Mouse (Mus musculus): ENCODE results near the gene Bsx. TPM values are rescaled to one million over a fixed set of nuclear protein-coding genes. Genes with fewer than 3 reads are reported as not detected.

The Bsx gene
- polyA plus RNA-seq (2012; rRNA removed) = not detected in 2 replicates

- Histone ChIP-seq H3K4me3 (ENCODE audit: insufficient read depth, low read depth, low read length) (no peak within 1 kb of the TSS), H3K4me1 (ENCODE audit: control insufficient read depth, insufficient read depth, low read length) (no peaks in the 10 kb centered on the region), H3K27me3 (replicated peaks; ENCODE audit: control insufficient read depth, insufficient read depth, low read length) (peaks cover 3% of the 10 kb centered on the region; the same call in 1 of the 2 replicates), H3K27ac (ENCODE audit: insufficient read depth, low read depth, low read length) (no peak within 1 kb of the TSS), H3K36me3 (ENCODE audit: control insufficient read depth, insufficient read depth, low read length) (no peaks in the 10 kb centered on the region)
- WGBS = 4% methylated on average over 32 of the region's 32 CpGs
- DNase-seq = peak; percentile 1
- TF ChIP-seq POLR2A (IDR thresholded peaks at IDR 0.05; ENCODE audit: low read depth, low read length) = no peak
- TF ChIP-seq CTCF (conservative IDR thresholded peaks at IDR 0.05; ENCODE audit: insufficient read depth, insufficient read length, low read depth, low read length) = no peak
Observed at GRCm38 (mm10) chr9:40873556-40874470, at the start of gene Bsx. Gene Bsx, plus strand, starts transcription at chr9:40874127.

DNA sequence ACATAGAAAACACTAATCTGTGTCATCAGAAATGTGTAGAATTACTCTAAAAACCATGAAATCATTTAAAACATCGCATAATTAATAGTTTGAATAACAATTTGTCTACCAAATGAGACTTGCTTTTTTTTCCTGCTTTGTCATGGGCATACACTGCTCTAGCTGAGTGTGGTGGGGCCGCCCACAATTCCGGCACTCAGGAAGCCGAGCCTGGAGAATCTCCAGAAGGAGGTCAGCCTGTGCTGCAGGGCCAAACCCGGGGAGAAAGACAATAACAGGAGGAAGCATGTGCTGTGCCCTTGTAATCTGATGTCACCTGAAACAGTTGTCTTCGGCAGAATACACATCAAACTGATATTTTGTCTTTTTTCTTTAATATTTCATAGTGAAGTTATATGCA is 48.3 kb upstream of the Bsx start:
- H3K4me1 ChIP-seq (ENCODE audit: control insufficient read depth, insufficient read depth, low read length) = no peaks in the 10 kb centered on the region
- no peak overlapping the region for H3K4me3 ChIP-seq (ENCODE audit: insufficient read depth, low read depth, low read length)
- DNase-seq = peak; percentile 63
- WGBS = 38% methylated on average over 6 of the region's 6 CpGs
- no peak overlapping the region for H3K27ac ChIP-seq (ENCODE audit: insufficient read depth, low read depth, low read length)
- H3K36me3 ChIP-seq (ENCODE audit: control insufficient read depth, insufficient read depth, low read length) = no peaks in the 10 kb centered on the region
- no peaks in the 10 kb centered on the region for H3K27me3 ChIP-seq (replicated peaks; ENCODE audit: control insufficient read depth, insufficient read depth, low read length)
- no peak for TF ChIP-seq POLR2A (IDR thresholded peaks at IDR 0.05; ENCODE audit: low read depth, low read length)
- TF ChIP-seq CTCF (conservative IDR thresholded peaks at IDR 0.05; ENCODE audit: insufficient read depth, insufficient read length, low read depth, low read length) = no peak

GRCm38 (mm10) chr9:40827366-40827765 is 46.6 kb upstream of the Bsx start:
- 91% methylated on average over 4 of the region's 4 CpGs for WGBS

DNA sequence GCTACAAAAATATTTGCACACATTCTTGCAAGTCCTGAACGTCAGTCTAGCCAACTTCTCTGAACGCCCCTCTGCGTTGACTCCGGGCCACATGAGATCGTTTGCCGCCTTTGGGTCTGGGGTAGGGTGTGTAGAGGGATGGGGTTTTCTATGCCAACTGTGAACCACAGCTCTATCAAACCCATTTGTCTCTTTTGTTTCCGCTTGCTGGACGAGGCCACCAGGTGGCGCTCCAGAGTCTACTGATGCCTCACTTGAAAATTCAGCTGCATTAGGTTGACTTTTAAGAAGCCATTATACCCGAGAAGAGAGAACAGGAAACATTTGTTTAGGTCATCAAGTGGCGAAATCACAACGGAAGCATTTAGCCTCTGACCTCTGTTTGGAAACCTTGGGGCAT is 39.4 kb upstream of the Bsx start:
- peak; percentile 87 for TF ChIP-seq CTCF (conservative IDR thresholded peaks at IDR 0.05; ENCODE audit: insufficient read depth, insufficient read length, low read depth, low read length)
- no peak for TF ChIP-seq POLR2A (IDR thresholded peaks at IDR 0.05; ENCODE audit: low read depth, low read length)
- no peak overlapping the region for H3K4me3 ChIP-seq (ENCODE audit: insufficient read depth, low read depth, low read length)
- no peak overlapping the region for H3K27ac ChIP-seq (ENCODE audit: insufficient read depth, low read depth, low read length)
- no peaks in the 10 kb centered on the region for H3K4me1 ChIP-seq (ENCODE audit: control insufficient read depth, insufficient read depth, low read length)
- DNase-seq = peak; percentile 74
- WGBS = 4% methylated on average over 12 of the region's 12 CpGs
- H3K36me3 ChIP-seq (ENCODE audit: control insufficient read depth, insufficient read depth, low read length) = no peaks in the 10 kb centered on the region
- H3K27me3 ChIP-seq (replicated peaks; ENCODE audit: control insufficient read depth, insufficient read depth, low read length) = no peaks in the 10 kb centered on the region; the same call in 1 of the 2 replicates

More at GRCm38 (mm10) chr9:40827366-40827765, 46.6 kb upstream of the Bsx start:
- no peak overlapping the region for H3K27ac ChIP-seq (ENCODE audit: insufficient read depth, low read depth, low read length)
- no peak for TF ChIP-seq POLR2A (IDR thresholded peaks at IDR 0.05; ENCODE audit: low read depth, low read length)
- TF ChIP-seq CTCF (conservative IDR thresholded peaks at IDR 0.05; ENCODE audit: insufficient read depth, insufficient read length, low read depth, low read length) = no peak
- no peak overlapping the region for H3K4me3 ChIP-seq (ENCODE audit: insufficient read depth, low read depth, low read length)
- H3K4me1 ChIP-seq (ENCODE audit: control insufficient read depth, insufficient read depth, low read length) = no peaks in the 10 kb centered on the region
- DNase-seq = no peak
- H3K27me3 ChIP-seq (replicated peaks; ENCODE audit: control insufficient read depth, insufficient read depth, low read length) = no peaks in the 10 kb centered on the region
- no peaks in the 10 kb centered on the region for H3K36me3 ChIP-seq (ENCODE audit: control insufficient read depth, insufficient read depth, low read length)

- Histone ChIP-seq H3K4me1 (ENCODE audit: control insufficient read depth, insufficient read depth, low read length) (no peaks in the 10 kb centered on the region), H3K4me3 (ENCODE audit: insufficient read depth, low read depth, low read length) (no peak overlapping the region), H3K27me3 (replicated peaks; ENCODE audit: control insufficient read depth, insufficient read depth, low read length) (no peaks in the 10 kb centered on the region; the same call in 1 of the 2 replicates), H3K27ac (ENCODE audit: insufficient read depth, low read depth, low read length) (no peak overlapping the region), H3K36me3 (ENCODE audit: control insufficient read depth, insufficient read depth, low read length) (no peaks in the 10 kb centered on the region)
- TF ChIP-seq POLR2A (IDR thresholded peaks at IDR 0.05; ENCODE audit: low read depth, low read length) (no peak), CTCF (conservative IDR thresholded peaks at IDR 0.05; ENCODE audit: insufficient read depth, insufficient read length, low read depth, low read length) (no peak)
- 91% methylated on average over 3 of the region's 3 CpGs for WGBS
- no peak for DNase-seq
Observed at GRCm38 (mm10) chr9:40836681-40837080, 37.2 kb upstream of the Bsx start.

DNA sequence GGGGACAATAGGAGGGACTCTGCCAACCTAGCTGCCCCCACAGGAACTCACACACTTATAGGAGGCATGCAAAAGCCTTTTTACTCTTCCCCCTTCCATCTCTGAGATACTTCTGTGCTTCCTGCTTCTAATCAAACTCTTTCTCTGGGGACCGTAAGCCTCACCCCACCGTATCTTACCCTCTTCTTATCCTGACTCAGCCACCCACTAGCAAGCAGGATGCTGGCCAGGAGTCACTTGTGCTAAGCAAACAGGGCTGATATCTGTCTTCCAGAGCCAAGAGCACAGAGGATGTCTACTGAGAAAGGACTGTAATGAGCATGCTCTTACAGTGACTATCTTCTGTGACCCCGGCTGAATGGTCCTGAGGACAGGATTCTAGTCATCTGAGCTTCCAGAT is 34.3 kb upstream of the Bsx start:
- WGBS = 78% methylated on average over 3 of the region's 3 CpGs
- H3K27ac ChIP-seq (ENCODE audit: insufficient read depth, low read depth, low read length) = no peak overlapping the region
- DNase-seq = no peak
- TF ChIP-seq CTCF (conservative IDR thresholded peaks at IDR 0.05; ENCODE audit: insufficient read depth, insufficient read length, low read depth, low read length) (no peak), POLR2A (IDR thresholded peaks at IDR 0.05; ENCODE audit: low read depth, low read length) (no peak)
- H3K27me3 ChIP-seq (replicated peaks; ENCODE audit: control insufficient read depth, insufficient read depth, low read length) = no peaks in the 10 kb centered on the region
- H3K4me3 ChIP-seq (ENCODE audit: insufficient read depth, low read depth, low read length) = no peak overlapping the region
- no peaks in the 10 kb centered on the region for H3K4me1 ChIP-seq (ENCODE audit: control insufficient read depth, insufficient read depth, low read length)
- H3K36me3 ChIP-seq (ENCODE audit: control insufficient read depth, insufficient read depth, low read length) = no peaks in the 10 kb centered on the region

GRCm38 (mm10) chr9:40851515-40851914 is 22.4 kb upstream of the Bsx start:
- DNase-seq = no peak
- Histone ChIP-seq H3K4me1 (ENCODE audit: control insufficient read depth, insufficient read depth, low read length) (no peaks in the 10 kb centered on the region), H3K36me3 (ENCODE audit: control insufficient read depth, insufficient read depth, low read length) (no peaks in the 10 kb centered on the region), H3K27me3 (replicated peaks; ENCODE audit: control insufficient read depth, insufficient read depth, low read length) (no peaks in the 10 kb centered on the region), H3K27ac (ENCODE audit: insufficient read depth, low read depth, low read length) (no peak overlapping the region), H3K4me3 (ENCODE audit: insufficient read depth, low read depth, low read length) (no peak overlapping the region)
- no peak for TF ChIP-seq CTCF (conservative IDR thresholded peaks at IDR 0.05; ENCODE audit: insufficient read depth, insufficient read length, low read depth, low read length)
- TF ChIP-seq POLR2A (IDR thresholded peaks at IDR 0.05; ENCODE audit: low read depth, low read length) = no peak
- 48% methylated on average over 2 of the region's 2 CpGs for WGBS
